ENCODE assay signal across 9 mouse cellular contexts in the genomic region with DNA sequence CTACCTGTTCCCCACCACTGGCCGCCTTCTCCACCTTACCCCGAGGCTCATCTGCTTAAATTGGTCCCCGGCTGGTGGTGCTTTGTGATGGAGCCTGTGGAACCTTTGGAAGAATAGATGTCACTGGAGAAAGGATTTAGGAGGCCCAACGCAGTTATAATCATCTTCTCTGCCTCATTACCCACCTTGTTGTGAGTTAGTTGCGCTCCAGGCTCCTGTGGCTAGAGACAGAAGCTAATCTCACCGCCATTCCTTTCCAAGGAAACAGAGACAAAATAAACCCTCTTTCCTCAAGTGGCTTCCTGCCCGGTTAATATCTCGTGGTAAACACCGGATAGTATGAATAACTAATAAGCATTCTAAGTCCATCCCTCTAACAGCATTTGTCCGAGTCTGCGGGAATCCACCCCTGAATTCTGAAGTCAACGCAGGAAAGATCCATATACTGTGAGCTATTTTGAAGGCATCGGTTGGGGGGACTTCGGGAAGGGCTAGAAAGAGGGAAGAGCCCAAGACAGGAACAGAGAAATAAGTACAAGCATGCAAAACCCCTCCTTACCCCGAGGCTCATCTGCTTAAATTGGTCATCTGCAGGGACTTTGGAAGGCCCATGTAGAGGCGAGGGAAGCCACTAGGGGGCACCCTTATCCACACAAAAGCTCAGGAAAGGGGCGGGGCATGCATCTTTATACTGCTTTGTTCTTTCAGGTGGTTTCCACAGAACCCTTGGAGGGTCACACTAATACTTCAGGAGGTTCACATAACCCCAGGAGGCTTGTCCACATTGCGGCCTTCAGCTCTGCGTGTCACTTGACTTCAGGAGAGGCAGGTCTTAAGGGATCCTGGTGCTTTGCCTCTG. TPM values are rescaled to one million over a fixed set of nuclear protein-coding genes. Genes with fewer than 3 reads are reported as not detected.
DNase-seq lines count a peak whose midpoint lies in the region; ATAC-seq and TF ChIP-seq lines count a peak whose summit lies in the region.
"Had no signal": no experiment of that assay in that cellular context is flagged by ENCODE, and none has a peak within 500 bp of the region (broad histone marks: within the 10 kb centered on the region; RNA-seq: fewer than 3 reads in every experiment).

No protein-coding gene starts in this region.

- intact Hi-C loops in gastrocnemius, postnatal 14 days (cut with DNase I; ENCODE audit: low total_unique reads) = loop anchor here (5.0 to 10.0 kb wide), 2 partner anchors 119 to 253 kb away; a partner anchor contains a TSS

- DNase-seq in 3T3-L1 (ENCODE audit: low read depth, low spot score) (peak; percentile 91), adipocyte (ENCODE audit: low spot score) (peak; percentile 76)
- DNase-seq in gastrocnemius, postnatal 14 days = peak; percentile 34
- DNase-seq in limb, embryonic 14.5 days (ENCODE audit: low spot score) = peak; percentile 76
- peak; percentile 76 for DNase-seq in naive thymus-derived CD4-positive, alpha-beta T cell, adult 2 months (ENCODE audit: low read depth)
- DNase-seq in splenic B cell, adult 2 months (ENCODE audit: low read depth, low spot score) = peak; percentile 71

- H3K9ac ChIP-seq in kidney, embryonic 15.5 days = no peak overlapping the region
- no peak overlapping the region for H3K9ac ChIP-seq in limb, embryonic 14.5 days (ENCODE audit: low read depth, low read length, severe bottlenecking)
- H3K9ac ChIP-seq: embryonic facial prominence, embryonic 15.5 days had no signal

- H3K27me3 ChIP-seq in kidney, embryonic 15.5 days = peaks cover 20% of the 10 kb centered on the region; the same call in 1 of the 2 replicates
- H3K27me3 ChIP-seq in limb, embryonic 14.5 days (ENCODE audit: control insufficient read depth, insufficient read depth, low read length) = no peaks in the 10 kb centered on the region
- no peaks in the 10 kb centered on the region for H3K27me3 ChIP-seq in splenic B cell, adult 2 months (ENCODE audit: control insufficient read depth, insufficient read depth, low read length, poor library complexity, severe bottlenecking)

- 39% methylated on average over 19 of the region's 19 CpGs for WGBS in kidney, embryonic 15.5 days
- WGBS in limb, embryonic 14.5 days = 37% methylated on average over 19 of the region's 19 CpGs

- H3K4me2 ChIP-seq in kidney, embryonic 15.5 days = no peak overlapping the region
- H3K4me2 ChIP-seq in limb, embryonic 14.5 days (replicated peaks; ENCODE audit: low read depth, low read length, severe bottlenecking) = no peak overlapping the region
- H3K4me2 ChIP-seq: embryonic facial prominence, embryonic 15.5 days had no signal

- no peak for TF ChIP-seq POLR2A in cortical plate, adult 2 months (IDR thresholded peaks at IDR 0.05; ENCODE audit: extremely low read depth, insufficient read depth, low read length)
- no peak for TF ChIP-seq POLR2A in limb, embryonic 14.5 days (IDR thresholded peaks at IDR 0.05; ENCODE audit: borderline replicate concordance, extremely low read depth, insufficient read depth, insufficient read length)

- TF ChIP-seq CTCF in cortical plate, adult 2 months (IDR thresholded peaks at IDR 0.05; ENCODE audit: extremely low read depth, insufficient read depth, low read length) = peak; percentile 78

- no peaks in the 10 kb centered on the region for H3K9me3 ChIP-seq in kidney, embryonic 15.5 days (replicated peaks)
- no peaks in the 10 kb centered on the region for H3K9me3 ChIP-seq in limb, embryonic 14.5 days (ENCODE audit: control insufficient read depth, low read length)
- H3K9me3 ChIP-seq: embryonic facial prominence, embryonic 15.5 days had no signal

- H3K27ac ChIP-seq in cortical plate, adult 2 months (ENCODE audit: insufficient read depth, low read length) = no peak overlapping the region
- no peak overlapping the region for H3K27ac ChIP-seq in kidney, embryonic 15.5 days
- no peak overlapping the region for H3K27ac ChIP-seq in limb, embryonic 14.5 days (replicated peaks; ENCODE audit: low read depth, low read length)
- H3K27ac ChIP-seq: embryonic facial prominence, embryonic 15.5 days had no signal

- peak; percentile 81 for ATAC-seq in kidney, embryonic 15.5 days (replicated peaks; ENCODE audit: low FRiP score)
- peak; percentile 65 for ATAC-seq in limb, embryonic 14.5 days (ENCODE audit: low FRiP score, low read depth)

- no peaks in the 10 kb centered on the region for H3K4me1 ChIP-seq in cortical plate, adult 2 months (ENCODE audit: control insufficient read depth, insufficient read depth, low read length)
- H3K4me1 ChIP-seq in kidney, embryonic 15.5 days = no peaks in the 10 kb centered on the region
- no peaks in the 10 kb centered on the region for H3K4me1 ChIP-seq in limb, embryonic 14.5 days (ENCODE audit: control insufficient read depth, insufficient read depth, low read length)
- H3K4me1 ChIP-seq: embryonic facial prominence, embryonic 15.5 days had no signal

- H3K4me3 ChIP-seq in cortical plate, adult 2 months (ENCODE audit: insufficient read depth, low read length) = no peak overlapping the region
- no peak overlapping the region for H3K4me3 ChIP-seq in kidney, embryonic 15.5 days (replicated peaks)
- H3K4me3 ChIP-seq in limb, embryonic 14.5 days (replicated peaks; ENCODE audit: low read length) = no peak overlapping the region
- H3K4me3 ChIP-seq: embryonic facial prominence, embryonic 15.5 days had no signal

- H3K36me3 ChIP-seq in kidney, embryonic 15.5 days = no peaks in the 10 kb centered on the region
- H3K36me3 ChIP-seq in limb, embryonic 14.5 days (ENCODE audit: control insufficient read depth, insufficient read depth, low read length) = no peaks in the 10 kb centered on the region
- H3K36me3 ChIP-seq in splenic B cell, adult 2 months (ENCODE audit: control insufficient read depth, insufficient read depth, low read length, poor library complexity, severe bottlenecking) = no peaks in the 10 kb centered on the region
- H3K36me3 ChIP-seq: embryonic facial prominence, embryonic 15.5 days had no signal

RNA-seq across cellular contexts. Expression of a gene that starts 4.1 kb away (rescaled TPM):
- 46.9 and 48.1 TPM in 2 replicates for polyA plus RNA-seq in cortical plate, adult 2 months (2012; rRNA removed)
- 10 to 100 TPM; 22.6 to 22.8 TPM for total RNA-seq in gastrocnemius, postnatal 14 days (2021)
- polyA plus RNA-seq in kidney, embryonic 15.5 days (2015; fragmentation: Nextera tagmentation; extraction: Ambion mirVana) = 42.2 and 43.0 TPM in 2 replicates
- polyA plus RNA-seq in limb, embryonic 14.5 days (2012; rRNA removed) = 36.0 and 47.5 TPM in 2 replicates
- 46.4 and 53.8 TPM in 2 replicates for polyA plus RNA-seq in limb, embryonic 14.5 days (2014; fragmentation: Nextera tagmentation; extraction: Ambion mirVana)

RNA-seq across cellular contexts. Expression of a gene that starts 46.3 kb away (rescaled TPM):
- 9.4 and 10.5 TPM in 2 replicates for polyA plus RNA-seq in cortical plate, adult 2 months (2012; rRNA removed)
- total RNA-seq in gastrocnemius, postnatal 14 days (2021) = 1 to 10 TPM in 1 of 2 experiments, under 1 TPM in 1; 0.66 to 1.1 TPM
- polyA plus RNA-seq in kidney, embryonic 15.5 days (2015; fragmentation: Nextera tagmentation; extraction: Ambion mirVana) = 0.95 and 1.5 TPM in 2 replicates
- polyA plus RNA-seq in limb, embryonic 14.5 days (2012; rRNA removed) = 2.7 and 3.5 TPM in 2 replicates
- 2.2 and 2.5 TPM in 2 replicates for polyA plus RNA-seq in limb, embryonic 14.5 days (2014; fragmentation: Nextera tagmentation; extraction: Ambion mirVana)

Comparison
In these comparisons a context has a peak if more than half of its experiments do, and no peak if none do; other contexts are left out.
1. DNase-seq: peak in every context shown above with its lines; median percentile 91 in 3T3-L1; 76 in adipocyte; 76 in limb, embryonic 14.5 days; 76 in naive thymus-derived CD4-positive, alpha-beta T cell, adult 2 months; 71 in splenic B cell, adult 2 months; 34 in gastrocnemius, postnatal 14 days.